Mouse (Mus musculus) embryonic fibroblast, embryonic 13.5 days (primary cell): ENCODE results near the gene Hoxc6. TPM values are rescaled to one million over a fixed set of nuclear protein-coding genes. Genes with fewer than 3 reads are reported as not detected.
A peak's percentile ranks its signal among the peaks of the same experiment; 100 is the strongest.

Source experiments
- H3K27ac ChIP-seq: 2 replicates; pipeline ENCODE4 v1.5.1; 2012; ENCODE audit warnings: low read length, control low read depth, inconsistent platforms; ENCODE audit not compliant: insufficient read depth
- H3K4me1 ChIP-seq: 2 replicates; pipeline ENCODE4 v1.6.1; 2011; ENCODE audit warnings: low read length; ENCODE audit not compliant: control insufficient read depth, insufficient read depth
- H3K4me3 ChIP-seq: 2 replicates; pipeline ENCODE4 v1.5.1; 2011; ENCODE audit warnings: mild to moderate bottlenecking, control low read depth, low read length; ENCODE audit not compliant: insufficient read depth
- CTCF ChIP-seq: IDR thresholded peaks from 2 replicates; pipeline ENCODE4 v1.5.1; 2011; ENCODE audit warnings: mild to moderate bottlenecking, control low read depth, low read length, moderate library complexity, borderline replicate concordance; ENCODE audit not compliant: insufficient read depth
- POLR2A ChIP-seq: IDR thresholded peaks from 2 replicates; pipeline ENCODE4 v1.6.1; 2011; ENCODE audit warnings: low read depth, mild to moderate bottlenecking, control low read depth, low read length, moderate library complexity
- polyA plus RNA-seq: library from polyadenylated mRNA; stranded (reverse); fragments of >200 nt; gene quantifications from 2 replicates; pipeline ENCODE4 v1.2.4, GENCODE M21; 2011; ENCODE audit warnings: low read depth; ENCODE audit not compliant: missing spikeins, insufficient read length

The Hoxc6 gene
- polyA plus RNA-seq, 1 experiment: 42.6 TPM

GRCm38 (mm10) chr15:102961728-102962127, 36.3 kb upstream of the Hoxc6 start:
- no peak overlapping the region for H3K4me3 ChIP-seq
- TF ChIP-seq CTCF (no peak), POLR2A (no peak)
- H3K4me1 ChIP-seq: no peaks in the 10 kb centered on the region
- peak overlapping the region; percentile 20; the same call in 1 of the 2 replicates for H3K27ac ChIP-seq

- Histone ChIP-seq H3K27ac (0 out of 2 replicates have a peak overlapping the region, but pooled peaks have one; percentile 14), H3K4me3 (peak overlapping the region; percentile 2), H3K4me1 (no peaks in the 10 kb centered on the region)
- TF ChIP-seq POLR2A: no peak; the same call in 1 of the 2 replicates
- no peak for TF ChIP-seq CTCF
Measured at GRCm38 (mm10) chr15:102962492-102962891, 35.6 kb upstream of the Hoxc6 start.

- H3K27ac ChIP-seq: no peak overlapping the region
Measured at GRCm38 (mm10) chr15:102963259-102963658, 34.8 kb upstream of the Hoxc6 start.

GRCm38 (mm10) chr15:102963671-102964640, 34.1 kb upstream of the Hoxc6 start:
- no peak overlapping the region for H3K4me3 ChIP-seq
- H3K27ac ChIP-seq: 0 out of 2 replicates have a peak overlapping the region, but pooled peaks have one; percentile 31
- no peak for TF ChIP-seq CTCF
- TF ChIP-seq POLR2A: no peak
- no peaks in the 10 kb centered on the region for H3K4me1 ChIP-seq

More at GRCm38 (mm10) chr15:102963259-102963658, 34.8 kb upstream of the Hoxc6 start:
- no peak for TF ChIP-seq POLR2A
- no peak for TF ChIP-seq CTCF
- Histone ChIP-seq H3K4me1 (no peaks in the 10 kb centered on the region), H3K4me3 (no peak overlapping the region; the same call in 1 of the 2 replicates)

GRCm38 (mm10) chr15:102965003-102965891, 32.8 kb upstream of the Hoxc6 start:
- Histone ChIP-seq H3K4me3 (no peak overlapping the region), H3K4me1 (no peaks in the 10 kb centered on the region), H3K27ac (no peak overlapping the region; the same call in 1 of the 2 replicates)
- TF ChIP-seq POLR2A (no peak), CTCF (no peak)

- Histone ChIP-seq H3K27ac (no peak overlapping the region; the same call in 1 of the 2 replicates), H3K4me3 (peak overlapping the region; percentile 35), H3K4me1 (no peaks in the 10 kb centered on the region)
- TF ChIP-seq POLR2A (no peak), CTCF (peak; percentile 89)
Measured at GRCm38 (mm10) chr15:102965892-102966775, 31.9 kb upstream of the Hoxc6 start.

- Histone ChIP-seq H3K4me1 (no peaks in the 10 kb centered on the region), H3K27ac (no peak within 1 kb of the TSS; the same call in 1 of the 2 replicates), H3K4me3 (peak within 1 kb of the TSS; percentile 35)
- TF ChIP-seq CTCF: no peak
- TF ChIP-seq POLR2A: 0 out of 2 replicates have a peak, but pooled peaks have one; percentile 28
Measured at GRCm38 (mm10) chr15:102966776-102967311, 31.2 kb upstream of the Hoxc6 start, which contains the start of gene Hoxc10. TSS of gene Hoxc10 (plus strand) at chr15:102966796.

GRCm38 (mm10) chr15:102967312-102967510, 30.8 kb upstream of the Hoxc6 start, which contains the start of gene Hoxc5:
TSS of gene Hoxc5 (plus strand) at chr15:102967443.
- Histone ChIP-seq H3K4me1 (no peaks in the 10 kb centered on the region), H3K4me3 (peak within 1 kb of the TSS; percentile 35), H3K27ac (no peak within 1 kb of the TSS)
- no peak for TF ChIP-seq POLR2A
- TF ChIP-seq CTCF: no peak
